Mouse (Mus musculus) myocyte (in vitro differentiated cells): ENCODE measurements around the gene Tamm41.

Experiments used
- E2F4 ChIP-seq: IDR thresholded peaks from one replicate; pipeline ENCODE4 v1.6.1; 2011; ENCODE audit warnings: mild to moderate bottlenecking, control low read depth, moderate library complexity; ENCODE audit not compliant: insufficient read depth
- MAX ChIP-seq: IDR thresholded peaks from one replicate; pipeline ENCODE4 v1.6.1; 2011; ENCODE audit warnings: low read depth, mild to moderate bottlenecking, control low read depth
- MYOD1 ChIP-seq, 3 experiments: IDR thresholded peaks; one replicate each; pipeline ENCODE4 v1.6.1; 2011; ENCODE audit warnings: control low read depth in 2 of 3, low read depth in 2 of 3, mild to moderate bottlenecking in 2 of 3, moderate library complexity in 1 of 3; ENCODE audit not compliant: insufficient read length in 2 of 3, control insufficient read depth in 1 of 3
- MYOG ChIP-seq, 3 experiments: IDR thresholded peaks; one replicate each; pipeline ENCODE4 v1.6.1; 2011; ENCODE audit warnings: control low read depth in 2 of 3, low read depth in 2 of 3, mild to moderate bottlenecking in 2 of 3; ENCODE audit not compliant: insufficient read length in 2 of 3, control insufficient read depth in 1 of 3, insufficient read depth in 1 of 3
- POLR2A ChIP-seq: IDR thresholded peaks from one replicate; pipeline ENCODE4 v1.6.1; 2011; ENCODE audit warnings: low read depth, mild to moderate bottlenecking, control low read depth, moderate library complexity; ENCODE audit not compliant: insufficient read length
- POLR2AphosphoS2 ChIP-seq: IDR thresholded peaks from one replicate; pipeline ENCODE4 v1.6.1; 2011; ENCODE audit warnings: low read depth, control low read depth; ENCODE audit not compliant: insufficient read length
- REST ChIP-seq: IDR thresholded peaks from one replicate; pipeline ENCODE4 v1.6.1; 2011; ENCODE audit warnings: mild to moderate bottlenecking, control low read depth, moderate library complexity; ENCODE audit not compliant: insufficient read depth, insufficient read length
- SRF ChIP-seq: IDR thresholded peaks from one replicate; pipeline ENCODE4 v1.6.1; 2011; ENCODE audit warnings: low read depth; ENCODE audit not compliant: control insufficient read depth, insufficient read length
- TCF12 ChIP-seq: IDR thresholded peaks from one replicate; pipeline ENCODE4 v1.6.1; 2011; ENCODE audit warnings: mild to moderate bottlenecking, control low read depth; ENCODE audit not compliant: poor library complexity, insufficient read depth, severe bottlenecking
- TCF3 ChIP-seq: IDR thresholded peaks from one replicate; pipeline ENCODE4 v1.6.1; 2011; ENCODE audit warnings: low read depth, control low read depth; ENCODE audit not compliant: insufficient read length
- USF1 ChIP-seq: IDR thresholded peaks from one replicate; pipeline ENCODE4 v1.6.1; 2011; ENCODE audit warnings: low read depth, mild to moderate bottlenecking, control low read depth, moderate library complexity

DNA sequence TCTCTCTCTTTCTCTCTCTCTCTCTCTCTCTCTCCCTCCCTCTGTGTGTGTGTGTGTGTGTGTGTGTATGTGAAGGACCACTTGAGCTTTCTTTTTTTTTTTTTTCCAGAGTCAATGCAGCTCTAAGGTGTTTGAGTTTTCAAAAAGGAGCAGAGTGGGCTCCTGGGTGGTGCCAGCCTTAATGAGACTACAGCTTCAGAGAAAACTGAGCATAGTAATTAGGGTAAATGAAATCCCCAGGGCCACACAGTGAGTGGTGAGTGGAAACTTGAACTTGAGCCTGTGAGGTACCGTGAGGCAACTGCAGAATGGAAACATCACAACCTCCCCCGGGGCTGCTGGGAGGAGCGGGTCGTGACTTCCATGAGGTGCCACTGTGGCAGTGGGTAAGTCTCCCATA, 45.8 kb downstream of the Tamm41 start:
- no peak for TF ChIP-seq POLR2AphosphoS2
- no peak for TF ChIP-seq USF1
- TF ChIP-seq POLR2A: no peak
- TF ChIP-seq TCF12: no peak
- TF ChIP-seq E2F4: no peak
- TF ChIP-seq MYOG (IDR thresholded peaks at IDR 0.05; ENCODE audit: control insufficient read depth in 1 of 3, insufficient read depth in 1 of 3, insufficient read length in 2 of 3, low read depth in 2 of 3): no peak
- TF ChIP-seq MYOD1 (IDR thresholded peaks at IDR 0.05; ENCODE audit: control insufficient read depth in 1 of 3, insufficient read length in 2 of 3, low read depth in 2 of 3): no peak
- no peak for TF ChIP-seq SRF
- TF ChIP-seq TCF3: no peak
- no peak for TF ChIP-seq REST
- TF ChIP-seq MAX: no peak
